Mouse (Mus musculus) kidney, postnatal 0 days (tissue): ENCODE data around the gene Olfr1287. TPM values are rescaled to one million over a fixed set of nuclear protein-coding genes. Genes with fewer than 3 reads are reported as not detected.

Source experiments
- ATAC-seq: fragments of 200-750 bp; cut with Nextera tagmentation; replicated peaks from 2 replicates; pipeline ENCODE4 v1.8.0; 2017; ENCODE audit warnings: low read depth, moderate number of reproducible peaks, moderate TSS enrichment, moderate library complexity; ENCODE audit not compliant: low FRiP score
- DNase-seq: peaks from one replicate; pipeline ENCODE4 v3.0.0-alpha.2; 2016; ENCODE audit warnings: low spot score
- H3K27ac ChIP-seq: fragments of 300-500 bp; sonication (generic); 2 replicates; pipeline ENCODE4 v1.5.1; 2014; ENCODE audit warnings: mild to moderate bottlenecking
- H3K27me3 ChIP-seq: fragments of 300-500 bp; sonication (generic); 2 replicates; pipeline ENCODE4 v1.6.1; 2014; ENCODE audit warnings: low read length, mixed read lengths; ENCODE audit not compliant: insufficient read depth
- H3K36me3 ChIP-seq: fragments of 300-500 bp; sonication (generic); 2 replicates; pipeline ENCODE4 v1.6.1; 2014; ENCODE audit warnings: low read length, mixed read lengths; ENCODE audit not compliant: insufficient read depth
- H3K4me1 ChIP-seq: fragments of 300-500 bp; sonication (generic); replicated peaks from 2 replicates; pipeline ENCODE4 v1.6.1; 2014; ENCODE audit warnings: antibody characterized with exemption, low read length, mixed read lengths; ENCODE audit not compliant: insufficient read depth
- H3K4me2 ChIP-seq: fragments of 300-500 bp; sonication (generic); 2 replicates; pipeline ENCODE4 v1.6.1; 2014; ENCODE audit warnings: mild to moderate bottlenecking, low read length, moderate library complexity, mixed read lengths
- H3K4me3 ChIP-seq: fragments of 300-500 bp; sonication (generic); replicated peaks from 2 replicates; pipeline ENCODE4 v1.5.1; 2014; ENCODE audit warnings: low read depth, low read length
- H3K9ac ChIP-seq: fragments of 300-500 bp; sonication (generic); 2 replicates; pipeline ENCODE4 v1.6.1; 2014; ENCODE audit warnings: low read depth, low read length
- H3K9me3 ChIP-seq: fragments of 300-500 bp; sonication (generic); replicated peaks from 2 replicates; pipeline ENCODE4 v1.6.1; 2016; ENCODE audit warnings: low read length, inconsistent platforms, mixed read lengths
- CTCF ChIP-seq: IDR thresholded peaks from 2 replicates; pipeline ENCODE4 v1.5.1; 2016; ENCODE audit warnings: antibody characterized with exemption, low read depth, mild to moderate bottlenecking, moderate library complexity
- WGBS: fragments of 180-500 bp; shearing (Covaris S2); extraction: QIAGEN DNeasy Blood & Tissue Kit; methylation state at CpG from one replicate; pipeline ENCODE4 v1.1.7; 2014; 5-methylcytosine and 5-hydroxymethylcytosine counted together
- polyA plus RNA-seq: library from polyadenylated mRNA; unstranded; fragments of >200 nt; fragmentation: Nextera tagmentation; extraction: Ambion mirVana; gene quantifications from 2 replicates; pipeline ENCODE4 v1.2.1, GENCODE M21; 2015

The Olfr1287 gene
- not detected in 2 replicates for polyA plus RNA-seq

DNA sequence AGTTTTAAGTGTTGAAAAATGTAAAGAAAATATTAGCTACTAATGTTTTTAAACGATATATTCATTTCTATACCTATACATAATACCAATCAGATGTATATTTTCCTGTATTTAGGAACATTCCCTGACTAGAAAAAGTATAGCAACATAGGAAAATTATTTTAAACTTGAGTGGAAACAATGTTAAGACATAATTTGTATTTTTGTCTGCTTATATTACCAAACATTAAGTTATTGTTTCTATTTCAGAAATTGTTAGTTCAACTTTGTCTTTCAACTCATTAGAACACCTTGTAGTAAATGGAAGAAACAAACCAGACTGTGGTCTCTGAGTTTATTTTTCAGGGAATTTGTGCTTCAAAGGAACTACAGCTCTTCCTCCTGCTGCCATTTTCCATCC is at the start of gene Olfr1287:
Gene Olfr1287 (plus strand): TSS at position 301 of the 400 bp plus-strand sequence.
- no peak for TF ChIP-seq CTCF
- Histone ChIP-seq H3K9ac (no peak within 1 kb of the TSS), H3K36me3 (no peaks in the 10 kb centered on the region), H3K9me3 (no peaks in the 10 kb centered on the region), H3K27ac (no peak within 1 kb of the TSS), H3K4me2 (no peak within 1 kb of the TSS), H3K27me3 (no peaks in the 10 kb centered on the region), H3K4me1 (no peaks in the 10 kb centered on the region), H3K4me3 (no peak within 1 kb of the TSS)
- ATAC-seq, result no peak
- DNase-seq, result no peak
- 62% methylated on average over 1 of the region's 1 CpGs for WGBS

GRCm38 (mm10) chr2:111422931-111423330 is 26.0 kb upstream of the Olfr1287 start, which contains the start of gene Olfr1286:
Gene Olfr1286 (minus strand): TSS chr2:111423115.
- no peak within 1 kb of the TSS for H3K4me2 ChIP-seq
- H3K27ac ChIP-seq, result no peak within 1 kb of the TSS
- WGBS, result 43% methylated on average over 1 of the region's 1 CpGs
- TF ChIP-seq CTCF, result no peak
- no peaks in the 10 kb centered on the region for H3K27me3 ChIP-seq
- H3K9ac ChIP-seq, result no peak within 1 kb of the TSS
- no peak for DNase-seq
- no peaks in the 10 kb centered on the region for H3K4me1 ChIP-seq
- H3K36me3 ChIP-seq, result no peaks in the 10 kb centered on the region
- H3K9me3 ChIP-seq, result no peaks in the 10 kb centered on the region
- no peak for ATAC-seq
- no peak within 1 kb of the TSS for H3K4me3 ChIP-seq

DNA sequence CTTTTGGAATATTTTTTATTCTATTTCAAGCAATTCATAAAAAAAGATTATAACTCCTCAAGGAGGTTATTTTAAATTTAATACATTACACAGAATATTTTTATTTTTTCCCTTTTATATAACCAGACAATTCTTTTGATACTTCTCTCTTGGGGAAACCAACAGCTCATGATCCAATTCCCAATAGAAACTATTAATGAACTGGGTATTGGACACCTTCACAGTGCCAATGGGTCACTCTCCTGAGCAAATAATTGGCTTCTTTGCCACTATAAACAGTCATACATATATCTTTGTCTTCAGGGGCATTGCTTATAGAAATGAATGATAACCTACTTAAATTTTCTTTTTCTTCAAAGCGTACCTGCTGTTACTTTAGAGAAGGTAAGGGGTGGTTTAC is 24.9 kb downstream of the Olfr1287 start, which contains the start of gene Olfr1288:
Gene Olfr1288 (plus strand): TSS at position 301 of the 400 bp plus-strand sequence.
- WGBS, result 87% methylated on average over 1 of the region's 1 CpGs
- DNase-seq, result no peak
- no peaks in the 10 kb centered on the region for H3K9me3 ChIP-seq

DNA sequence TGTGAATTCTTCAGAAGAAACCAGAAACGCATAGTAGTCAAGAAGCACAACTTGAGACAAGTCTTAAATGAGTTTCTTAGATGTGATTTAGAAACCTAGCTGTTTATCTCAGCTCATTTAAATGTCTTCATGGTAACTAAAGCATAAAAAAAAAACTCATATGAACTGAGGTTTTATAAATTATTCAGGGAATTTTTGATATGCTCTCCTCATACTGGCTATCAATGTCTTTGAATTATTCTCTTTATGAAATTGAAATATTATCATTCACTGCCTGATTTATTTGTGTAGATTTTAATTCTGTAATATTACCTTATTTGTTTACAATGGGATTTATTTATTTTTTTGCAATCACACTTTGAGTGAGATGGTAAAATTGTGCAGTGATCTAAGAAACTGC is 31.6 kb downstream of the Olfr1287 start, which contains the start of gene Olfr1289:
Gene Olfr1289 (plus strand): TSS at position 301 of the 400 bp plus-strand sequence.
- ATAC-seq (no peak), DNase-seq (no peak)
- WGBS, result 73% methylated on average over 1 of the region's 1 CpGs
- Histone ChIP-seq H3K27me3 (no peaks in the 10 kb centered on the region), H3K4me2 (no peak within 1 kb of the TSS), H3K9ac (no peak within 1 kb of the TSS), H3K4me3 (no peak within 1 kb of the TSS), H3K27ac (no peak within 1 kb of the TSS), H3K36me3 (no peaks in the 10 kb centered on the region), H3K4me1 (no peaks in the 10 kb centered on the region), H3K9me3 (no peaks in the 10 kb centered on the region)
- no peak for TF ChIP-seq CTCF

More for the DNA sequence above, 24.9 kb downstream of the Olfr1287 start, which contains the start of gene Olfr1288:
- H3K36me3 ChIP-seq, result no peaks in the 10 kb centered on the region
- no peak for TF ChIP-seq CTCF
- no peak within 1 kb of the TSS for H3K27ac ChIP-seq
- no peak within 1 kb of the TSS for H3K4me2 ChIP-seq
- H3K27me3 ChIP-seq, result no peaks in the 10 kb centered on the region
- no peaks in the 10 kb centered on the region for H3K4me1 ChIP-seq
- no peak within 1 kb of the TSS for H3K9ac ChIP-seq
- ATAC-seq, result no peak
- no peak within 1 kb of the TSS for H3K4me3 ChIP-seq

DNA sequence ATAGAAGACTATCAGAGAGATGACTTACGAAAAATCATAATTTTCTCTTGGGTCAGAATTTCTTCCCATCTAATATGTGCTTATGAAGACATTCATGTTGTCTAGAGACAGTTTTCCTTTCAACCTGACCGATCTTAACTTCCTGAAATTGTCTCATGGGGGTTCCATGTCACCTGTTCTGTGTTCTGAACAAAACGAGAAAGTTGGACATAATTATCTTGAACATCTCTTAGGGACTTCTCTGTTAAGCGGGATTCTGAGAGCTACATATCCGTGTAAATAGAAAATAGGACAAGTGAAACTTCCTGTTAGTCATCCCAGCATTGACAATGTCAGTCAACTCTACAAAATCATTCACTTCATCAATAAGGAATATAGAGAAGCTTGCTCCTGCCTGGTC is 44.8 kb downstream of the Olfr1287 start, which contains the start of gene Olfr1290:
Gene Olfr1290 (minus strand): TSS at position 101 of the 400 bp plus-strand sequence.
- no peak for ATAC-seq
- no peaks in the 10 kb centered on the region for H3K27me3 ChIP-seq
- WGBS, result 80% methylated on average over 5 of the region's 5 CpGs

GRCm38 (mm10) chr2:111496880-111497279 is 47.9 kb downstream of the Olfr1287 start, which contains the start of gene Olfr1291-ps1:
Gene Olfr1291-ps1 (plus strand): TSS chr2:111497180.
- no peak within 1 kb of the TSS for H3K4me3 ChIP-seq
- no peaks in the 10 kb centered on the region for H3K36me3 ChIP-seq
- no peaks in the 10 kb centered on the region for H3K9me3 ChIP-seq
- H3K4me1 ChIP-seq, result no peaks in the 10 kb centered on the region
- DNase-seq, result no peak
- no peak within 1 kb of the TSS for H3K4me2 ChIP-seq
- WGBS, result 81% methylated on average over 3 of the region's 3 CpGs
- no peaks in the 10 kb centered on the region for H3K27me3 ChIP-seq
- no peak for ATAC-seq
- no peak for TF ChIP-seq CTCF
- H3K9ac ChIP-seq, result no peak within 1 kb of the TSS
- no peak within 1 kb of the TSS for H3K27ac ChIP-seq

More for the DNA sequence above, 44.8 kb downstream of the Olfr1287 start, which contains the start of gene Olfr1290:
- no peak within 1 kb of the TSS for H3K4me3 ChIP-seq
- no peak for DNase-seq
- H3K9me3 ChIP-seq, result no peaks in the 10 kb centered on the region
- no peak for TF ChIP-seq CTCF
- no peak within 1 kb of the TSS for H3K27ac ChIP-seq
- no peaks in the 10 kb centered on the region for H3K36me3 ChIP-seq
- no peak within 1 kb of the TSS for H3K4me2 ChIP-seq
- no peaks in the 10 kb centered on the region for H3K4me1 ChIP-seq
- H3K9ac ChIP-seq, result no peak within 1 kb of the TSS

Other genes starting within 250 kb of the Olfr1287 start
- gene 4930430A15Rik, start 219.5 kb upstream of the Olfr1287 start, polyA plus RNA-seq, result not detected in 2 replicates
- not detected in 2 replicates for gene Olfr1275, start 213.9 kb upstream of the Olfr1287 start, polyA plus RNA-seq
- gene Olfr1276, start 194.6 kb upstream of the Olfr1287 start, polyA plus RNA-seq, result not detected in 2 replicates
- not detected in 2 replicates for gene Olfr1277, start 175.0 kb upstream of the Olfr1287 start, polyA plus RNA-seq
- not detected in 2 replicates for gene Olfr1278, start 159.0 kb upstream of the Olfr1287 start, polyA plus RNA-seq
- not detected in 2 replicates for gene Olfr1279, start 148.5 kb upstream of the Olfr1287 start, polyA plus RNA-seq
- not detected in 2 replicates for gene Olfr1280, start 135.1 kb upstream of the Olfr1287 start, polyA plus RNA-seq
- not detected in 2 replicates for gene Olfr1281, start 122.6 kb upstream of the Olfr1287 start, polyA plus RNA-seq
- gene Olfr1282, start 113.1 kb upstream of the Olfr1287 start, polyA plus RNA-seq, result not detected in 2 replicates
- gene Olfr1283, start 82.4 kb upstream of the Olfr1287 start, polyA plus RNA-seq, result not detected in 2 replicates
- not detected in 2 replicates for gene Olfr1284, start 73.6 kb upstream of the Olfr1287 start, polyA plus RNA-seq
- gene Olfr1286, start 26.0 kb upstream of the Olfr1287 start, polyA plus RNA-seq, result not detected in 2 replicates
- not detected in 2 replicates for gene Olfr1288, start 25.0 kb downstream of the Olfr1287 start, polyA plus RNA-seq
- not detected in 2 replicates for gene Olfr1289, start 31.7 kb downstream of the Olfr1287 start, polyA plus RNA-seq
- gene Olfr1290, start 44.7 kb downstream of the Olfr1287 start, polyA plus RNA-seq, result not detected in 2 replicates
- gene Olfr1291-ps1, start 48.0 kb downstream of the Olfr1287 start, polyA plus RNA-seq, result not detected in 2 replicates
- not detected in 2 replicates for gene Olfr1293-ps, start 76.1 kb downstream of the Olfr1287 start, polyA plus RNA-seq
- gene Olfr1294, start 91.1 kb downstream of the Olfr1287 start, polyA plus RNA-seq, result not detected in 2 replicates
- not detected in 2 replicates for gene Olfr1295, start 120.5 kb downstream of the Olfr1287 start, polyA plus RNA-seq
- not detected in 2 replicates for gene Olfr1297, start 177.4 kb downstream of the Olfr1287 start, polyA plus RNA-seq
- not detected in 2 replicates for gene Olfr1298, start 200.1 kb downstream of the Olfr1287 start, polyA plus RNA-seq
- gene Olfr1299, start 212.3 kb downstream of the Olfr1287 start, polyA plus RNA-seq, result not detected in 2 replicates